Mouse (Mus musculus) cerebellum, postnatal 10 days (tissue): ENCODE measurements around the gene Fxyd5.
A peak's percentile ranks its signal among the peaks of the same experiment; 100 is the strongest.

Experiments used
- DNase-seq, 2 experiments: peaks; one replicate each; pipeline ENCODE4 v3.0.0; 2021; ENCODE audit warnings: mixed read lengths in 2 of 2

The Fxyd5 gene

GRCm38 (mm10) chr7:31042431-31042910 lies at the start of gene Fxyd5:
Fxyd5 (minus strand) TSS chr7:31042481.
- no peak for DNase-seq

- DNase-seq = no peak
Measured at GRCm38 (mm10) chr7:31089721-31090120, 47.4 kb upstream of the Fxyd5 start.

GRCm38 (mm10) chr7:31088206-31088605 lies 45.9 kb upstream of the Fxyd5 start:
- DNase-seq = no peak

- DNase-seq = no peak
Measured at GRCm38 (mm10) chr7:31087262-31087661, 45.0 kb upstream of the Fxyd5 start.

GRCm38 (mm10) chr7:31086175-31086755 lies 44.0 kb upstream of the Fxyd5 start:
- DNase-seq = peak in 1 of 2 experiments; percentile 15

GRCm38 (mm10) chr7:31085171-31085570 lies 42.9 kb upstream of the Fxyd5 start:
- DNase-seq = peak in 1 of 2 experiments; percentile 47

GRCm38 (mm10) chr7:31084140-31084539 lies 41.9 kb upstream of the Fxyd5 start:
- DNase-seq = no peak

GRCm38 (mm10) chr7:31082831-31083588 lies 40.7 kb upstream of the Fxyd5 start:
- DNase-seq = peak; percentile 84 to 86

- no peak for DNase-seq
Measured at GRCm38 (mm10) chr7:31082106-31082505, 39.8 kb upstream of the Fxyd5 start.

- DNase-seq = peak; percentile 54 to 55
Measured at GRCm38 (mm10) chr7:31081106-31081505, 38.8 kb upstream of the Fxyd5 start.

- DNase-seq = no peak
Measured at GRCm38 (mm10) chr7:31080611-31081010, 38.3 kb upstream of the Fxyd5 start.

GRCm38 (mm10) chr7:31079670-31080069 lies 37.4 kb upstream of the Fxyd5 start:
- DNase-seq = no peak

GRCm38 (mm10) chr7:31077885-31078445 lies 35.7 kb upstream of the Fxyd5 start:
- peak; percentile 70 to 83 for DNase-seq

GRCm38 (mm10) chr7:31077470-31077869 lies 35.2 kb upstream of the Fxyd5 start:
- DNase-seq = peak in 1 of 2 experiments; percentile 55

- no peak for DNase-seq
Measured at GRCm38 (mm10) chr7:31076492-31076891, 34.2 kb upstream of the Fxyd5 start, which contains the start of gene Fxyd3. Fxyd3 (minus strand) TSS chr7:31076704.

- peak in 1 of 2 experiments; percentile 54 for DNase-seq
Measured at GRCm38 (mm10) chr7:31074713-31075069, 32.4 kb upstream of the Fxyd5 start.

- DNase-seq = peak in 1 of 2 experiments; percentile 51
Measured at GRCm38 (mm10) chr7:31074061-31074712, 31.9 kb upstream of the Fxyd5 start.

- no peak for DNase-seq
Measured at GRCm38 (mm10) chr7:31073546-31073945, 31.3 kb upstream of the Fxyd5 start.

GRCm38 (mm10) chr7:31072326-31072725 lies 30.0 kb upstream of the Fxyd5 start:
- peak in 1 of 2 experiments; percentile 54 for DNase-seq

GRCm38 (mm10) chr7:31070324-31070723 lies 28.0 kb upstream of the Fxyd5 start:
- DNase-seq = peak; percentile 65 to 70

- peak; percentile 66 to 74 for DNase-seq
Measured at GRCm38 (mm10) chr7:31069491-31069890, 27.2 kb upstream of the Fxyd5 start.

- peak; percentile 73 to 75 for DNase-seq
Measured at GRCm38 (mm10) chr7:31067836-31068235, 25.6 kb upstream of the Fxyd5 start.

GRCm38 (mm10) chr7:31063074-31063560 lies 20.8 kb upstream of the Fxyd5 start:
- DNase-seq = no peak
